Mouse (Mus musculus): ENCODE measurements at regions not wholly inside any gene's neighbourhood (a gene's known extent, or its start where the extent isn't known, plus 50 kb on each side); places are given as distances from the start of the nearest gene placed in this dataset.
"Not testable (repeated sequence)": the region's sequence is repeated elsewhere in the genome, so short reads cannot be mapped to it uniquely, and the experiment has no call there.

DNA sequence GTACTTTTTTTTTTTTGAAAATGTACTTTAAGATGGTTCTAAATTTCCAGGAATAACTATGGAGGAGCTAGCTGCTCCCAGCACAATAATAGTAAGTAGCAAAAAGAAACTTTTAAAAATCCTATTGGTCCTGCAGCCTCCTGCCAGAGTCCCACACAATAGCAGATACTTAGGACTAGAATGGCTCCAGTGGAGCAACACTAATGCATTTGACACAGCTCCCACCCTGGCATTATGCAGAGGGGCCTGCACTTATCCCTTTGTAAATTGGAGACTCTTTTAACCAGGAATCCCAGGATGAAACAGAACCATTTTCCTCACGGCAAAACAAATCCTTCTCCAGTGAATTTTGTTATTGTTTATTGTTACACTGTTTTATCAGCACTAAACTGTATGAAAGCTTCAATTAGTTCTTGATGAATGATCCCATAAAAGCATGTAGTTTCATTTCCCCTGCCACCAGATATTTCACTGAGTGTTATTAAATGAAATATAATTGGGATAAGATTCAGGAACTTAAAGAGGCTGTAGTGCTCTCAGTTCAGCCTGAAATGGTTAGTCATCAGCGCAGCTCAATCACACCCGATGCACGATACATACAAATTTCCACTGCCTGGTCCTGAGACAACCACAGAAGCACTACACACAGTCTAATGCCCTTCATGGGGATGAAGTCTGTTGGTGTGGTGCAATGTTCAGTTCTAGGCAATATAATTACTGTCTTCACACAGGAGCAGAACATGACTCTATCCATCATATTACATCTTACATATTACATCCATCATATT lies 708.6 kb upstream of the Mms22l start:
- DNase-seq (ENCODE audit: low spot score in 2 of 2), result no peak

DNA sequence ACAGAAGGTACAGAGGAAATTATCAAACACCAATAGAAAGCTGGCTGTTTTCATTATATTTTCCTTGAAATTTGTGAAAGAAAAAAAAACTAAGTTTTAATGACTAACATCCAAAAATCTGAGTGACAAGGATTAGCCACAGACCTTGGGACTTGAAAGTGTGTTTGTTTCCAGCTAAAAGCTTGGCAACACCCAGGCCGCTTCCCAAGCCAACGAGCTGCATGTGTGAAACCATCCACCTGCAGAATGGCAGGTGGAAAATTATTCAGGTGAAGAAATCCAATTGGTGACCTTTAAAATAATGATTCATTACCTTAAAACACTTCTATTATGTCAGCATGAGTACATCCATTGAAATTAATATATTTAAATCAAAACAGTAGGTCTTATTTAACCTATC lies 672.7 kb upstream of the Mms22l start:
- no peak for DNase-seq (ENCODE audit: low spot score in 2 of 2)

DNA sequence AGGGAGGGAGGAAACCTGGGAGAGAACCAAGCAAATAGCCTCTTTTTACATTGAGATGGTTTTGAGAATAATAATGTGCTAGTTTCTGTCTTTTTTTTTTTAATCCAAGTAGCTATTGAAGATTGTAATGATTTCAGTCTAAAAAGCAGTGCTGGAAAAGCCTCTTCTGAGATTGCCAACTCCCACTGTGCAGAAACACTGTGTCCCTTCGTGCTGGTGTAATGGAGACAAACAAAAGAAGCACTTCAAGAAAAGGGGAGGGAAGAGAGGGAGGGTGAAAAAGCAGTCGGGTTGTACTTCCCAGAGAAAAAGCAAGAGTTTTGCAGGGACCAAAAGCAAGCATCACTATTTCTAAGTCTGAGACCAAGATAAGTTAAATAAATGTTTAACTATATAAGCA lies 669.4 kb upstream of the Mms22l start:
- no peak for DNase-seq (ENCODE audit: low spot score in 2 of 2)

DNA sequence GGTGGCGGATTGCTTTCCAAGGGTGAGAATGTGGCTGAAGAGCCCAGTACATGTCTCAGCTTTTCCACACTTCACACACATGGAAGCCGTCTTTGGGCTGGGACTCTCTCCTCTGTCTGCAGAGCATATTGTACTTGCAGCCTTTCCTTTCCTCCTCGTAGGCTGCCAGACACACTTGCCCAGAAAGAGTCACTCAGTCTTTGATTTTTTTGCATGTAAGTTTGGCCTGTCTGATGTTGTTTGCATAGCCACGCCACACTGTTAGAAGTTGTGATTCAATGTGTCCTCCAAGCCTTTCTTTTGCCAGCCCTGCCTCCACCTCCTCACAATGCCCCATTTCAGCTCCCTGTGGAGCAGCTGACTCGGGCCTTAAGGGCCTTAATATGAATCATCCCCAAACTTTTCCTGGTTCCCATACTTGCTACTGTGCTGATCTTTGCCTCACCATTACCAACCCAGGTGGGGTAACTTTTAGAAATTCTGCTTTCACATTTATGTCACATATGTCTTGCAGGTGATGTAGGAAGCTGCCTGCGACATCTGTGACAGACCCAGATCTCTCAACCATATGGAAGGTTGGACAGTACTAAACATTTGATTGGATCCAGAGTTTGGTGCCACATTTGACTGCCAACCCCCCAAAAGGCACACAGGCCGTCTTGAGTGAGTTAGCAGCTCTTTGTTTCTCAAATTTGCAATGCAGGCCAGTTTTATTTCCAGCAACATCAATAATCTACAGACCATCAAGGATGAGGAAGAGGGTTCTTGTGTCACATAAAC lies 663.7 kb upstream of the Mms22l start:
- no peak for DNase-seq (ENCODE audit: low spot score in 2 of 2)

DNA sequence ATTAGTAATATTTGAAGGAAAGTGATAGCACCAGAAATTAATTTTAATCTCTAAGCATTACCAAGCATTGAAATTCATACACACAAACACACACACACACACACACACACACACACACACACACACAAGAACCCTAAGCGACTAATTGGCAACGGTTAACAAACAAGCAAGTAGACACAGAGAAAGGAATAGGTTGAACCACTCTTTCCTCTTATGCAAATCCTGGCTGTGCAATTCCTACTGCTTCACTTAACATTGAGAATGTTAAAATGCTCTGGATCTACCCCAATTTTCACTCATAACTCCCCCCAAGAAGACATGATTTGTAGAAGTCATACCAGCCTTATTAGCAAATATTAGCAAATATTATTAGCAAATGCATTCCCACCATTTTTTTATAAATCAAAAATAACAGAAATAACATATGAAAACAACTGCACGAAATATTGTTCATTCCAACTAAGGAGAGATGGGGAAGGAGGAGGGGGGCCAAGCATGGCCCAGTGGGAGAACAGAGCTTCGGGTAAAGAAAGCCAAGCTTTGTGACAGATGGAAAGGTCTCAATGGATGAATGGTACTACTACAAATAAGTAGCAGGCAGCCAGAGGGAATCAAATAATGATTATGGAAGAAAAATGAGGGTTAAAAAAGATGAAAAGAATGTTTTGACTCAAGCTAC lies 652.5 kb upstream of the Mms22l start:
- no peak for DNase-seq (ENCODE audit: low spot score in 2 of 2)

DNA sequence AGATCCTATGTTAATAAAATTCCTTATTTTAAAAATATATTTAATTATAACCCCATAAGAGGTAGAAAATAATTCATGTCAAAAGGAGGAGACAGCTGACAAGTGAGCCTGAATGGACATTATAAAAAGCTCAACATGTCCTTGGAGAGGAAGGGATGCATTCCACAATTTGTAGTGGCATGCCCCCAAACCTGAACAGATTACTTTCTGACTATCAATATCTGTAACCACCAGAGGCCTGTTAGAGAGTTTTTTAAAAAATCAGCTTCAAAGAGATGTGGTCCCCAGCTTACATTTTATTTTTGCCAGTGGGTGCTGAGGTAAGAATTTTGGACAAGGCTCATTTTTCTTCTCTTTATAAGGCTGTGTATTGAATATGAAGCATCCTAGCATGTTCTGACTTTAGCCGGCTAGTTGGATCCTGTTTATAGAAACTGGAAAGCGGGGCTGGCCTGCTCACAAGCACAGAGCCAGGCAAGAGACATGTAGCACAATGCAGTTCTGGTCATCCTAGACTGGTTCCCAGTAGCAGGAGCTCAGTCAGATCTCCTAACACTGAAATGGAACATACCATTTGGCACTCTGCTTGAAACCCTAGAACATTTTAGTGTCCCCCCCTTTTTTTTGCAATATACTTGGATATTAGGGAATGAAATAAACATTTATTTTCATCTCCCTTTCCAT lies 651.8 kb upstream of the Mms22l start:
- DNase-seq (ENCODE audit: low spot score in 2 of 2), result no peak

DNA sequence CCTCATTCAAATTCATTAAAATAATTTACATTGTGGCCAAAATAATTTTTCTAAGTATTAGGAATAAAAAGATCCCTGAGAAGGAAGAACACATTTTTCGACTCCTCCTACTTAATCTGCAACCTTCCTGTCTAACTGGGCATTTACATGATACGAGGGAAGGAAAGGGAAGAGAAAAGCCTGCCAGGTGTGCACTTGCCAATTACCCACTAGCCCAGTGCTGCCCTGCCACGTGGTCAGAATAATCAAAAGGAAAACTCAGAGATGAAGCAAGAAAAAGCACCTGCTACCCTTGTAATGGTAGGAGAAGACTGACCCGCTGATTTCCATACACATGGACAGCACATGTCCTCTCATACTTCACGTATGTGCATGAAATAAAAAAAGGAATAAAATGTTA lies 651.0 kb upstream of the Mms22l start:
- DNase-seq (ENCODE audit: low spot score in 2 of 2), result no peak

DNA sequence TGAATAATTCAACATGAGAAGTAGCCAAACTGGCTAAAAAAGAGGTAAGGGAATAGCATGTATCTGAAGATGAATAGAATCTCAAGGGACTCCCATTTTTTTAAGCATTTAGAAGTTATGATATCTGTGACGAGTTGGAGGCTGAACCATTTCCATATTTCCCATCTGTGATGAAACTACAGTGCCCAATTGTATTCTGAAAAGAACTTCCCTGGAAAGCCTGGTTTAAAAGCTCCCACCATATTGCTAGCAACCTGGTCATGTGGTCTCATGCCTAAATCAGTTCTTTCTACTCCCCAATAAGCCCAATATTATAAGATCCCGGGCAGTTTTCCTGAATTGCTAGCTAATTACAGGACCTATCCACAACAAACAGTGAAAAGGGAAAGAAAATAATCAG lies 645.6 kb upstream of the Mms22l start:
- DNase-seq (ENCODE audit: low spot score in 2 of 2), result no peak

DNA sequence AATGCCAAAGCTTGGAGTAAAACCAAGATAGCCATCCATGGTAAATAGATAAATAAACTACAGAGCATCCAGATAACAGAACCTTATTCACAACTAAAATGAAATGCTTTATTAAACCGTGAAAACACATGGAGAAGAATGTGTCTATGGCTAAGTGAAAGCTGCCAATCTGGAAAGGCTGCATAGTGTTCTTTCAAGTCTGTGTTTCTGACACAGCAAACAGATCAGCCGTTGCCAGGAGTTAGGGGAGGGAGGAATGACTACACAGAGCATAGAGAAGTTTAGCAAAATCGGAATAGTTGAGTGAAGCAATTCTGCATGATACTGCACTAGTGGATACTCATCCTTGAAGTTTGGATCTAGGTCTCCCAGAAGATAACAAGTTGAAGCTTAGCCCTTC lies 633.8 kb upstream of the Mms22l start:
- DNase-seq (ENCODE audit: low spot score in 2 of 2), result no peak

DNA sequence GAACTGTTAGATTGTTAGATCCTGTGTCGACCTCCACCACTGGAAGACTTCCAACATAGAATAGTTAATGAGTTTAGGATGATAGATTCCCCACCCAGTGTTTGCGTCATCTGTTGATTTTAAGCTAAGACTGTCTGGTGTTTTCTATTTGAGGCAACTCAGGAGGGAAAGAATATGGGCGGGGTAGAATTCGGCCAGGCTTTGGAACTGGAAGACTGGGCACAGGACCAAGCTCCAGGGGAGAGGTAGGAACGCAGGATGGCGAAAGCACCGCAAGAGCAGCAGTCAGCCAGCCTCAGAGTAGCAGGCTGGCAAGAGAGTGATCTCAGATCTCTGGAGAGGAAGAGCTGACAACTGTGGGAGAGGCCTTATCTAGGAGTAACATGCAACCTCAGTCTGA lies 616.2 kb upstream of the Mms22l start:
- DNase-seq (ENCODE audit: low spot score in 2 of 2), result no peak

DNA sequence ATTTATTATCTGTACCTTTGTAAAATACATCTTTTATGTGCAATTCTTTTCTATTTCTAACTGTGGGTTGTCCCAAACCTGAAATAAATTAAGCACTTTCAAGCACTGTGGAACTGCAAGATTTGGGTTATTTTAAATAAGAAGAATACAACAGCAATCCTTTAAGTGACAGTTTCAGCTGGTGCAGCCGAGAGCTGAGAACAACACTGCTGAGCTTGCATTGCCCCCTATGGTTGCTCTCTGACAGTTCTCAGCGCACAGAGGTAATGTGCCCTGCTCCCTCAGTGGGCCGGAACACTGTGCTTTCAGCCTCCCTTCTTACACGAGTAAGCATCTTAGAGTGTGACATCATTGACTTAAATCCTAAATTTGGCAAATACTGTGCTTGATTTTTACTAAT lies 582.9 kb upstream of the Mms22l start:
- no peak for DNase-seq (ENCODE audit: low spot score in 2 of 2)

DNA sequence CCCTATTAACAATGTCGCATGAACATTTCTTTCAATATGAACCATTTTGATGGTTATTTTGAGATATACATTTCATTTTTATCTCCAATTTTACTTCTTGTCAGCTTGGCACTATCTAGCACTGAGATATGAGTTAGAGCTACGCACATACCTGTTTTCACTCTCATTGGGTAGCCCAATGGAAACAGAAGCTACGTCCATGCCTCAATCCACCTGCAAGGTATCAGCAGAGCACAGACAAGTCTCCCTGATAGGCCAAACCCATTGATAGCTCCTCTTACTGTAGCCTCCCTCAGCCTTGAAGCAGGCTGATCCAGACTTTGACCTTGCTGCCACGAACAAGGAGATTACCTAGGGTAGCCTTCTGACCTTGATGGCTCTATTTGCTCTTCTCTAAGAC lies 582.4 kb upstream of the Mms22l start:
- DNase-seq (ENCODE audit: low spot score in 2 of 2), result no peak

DNA sequence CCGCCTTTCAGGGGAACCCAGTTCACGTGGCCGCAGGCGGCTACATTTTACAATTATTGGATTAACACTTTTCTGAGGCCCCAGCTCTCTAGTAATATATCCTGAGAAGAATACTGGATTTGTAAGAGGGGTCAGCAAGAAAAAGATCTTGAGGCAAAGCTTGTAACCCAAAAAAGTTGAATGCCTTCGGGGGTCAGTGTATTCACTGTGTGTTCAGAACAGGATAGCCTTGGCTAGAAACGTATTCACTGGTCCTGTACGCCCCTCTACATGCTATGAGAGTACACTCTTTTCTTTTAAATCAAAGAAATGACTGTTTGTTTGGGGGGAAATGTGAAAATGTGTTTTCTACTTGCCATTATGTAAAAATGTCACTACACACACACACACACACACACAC lies 581.8 kb upstream of the Mms22l start:
- DNase-seq (ENCODE audit: low spot score in 2 of 2), result no peak

DNA sequence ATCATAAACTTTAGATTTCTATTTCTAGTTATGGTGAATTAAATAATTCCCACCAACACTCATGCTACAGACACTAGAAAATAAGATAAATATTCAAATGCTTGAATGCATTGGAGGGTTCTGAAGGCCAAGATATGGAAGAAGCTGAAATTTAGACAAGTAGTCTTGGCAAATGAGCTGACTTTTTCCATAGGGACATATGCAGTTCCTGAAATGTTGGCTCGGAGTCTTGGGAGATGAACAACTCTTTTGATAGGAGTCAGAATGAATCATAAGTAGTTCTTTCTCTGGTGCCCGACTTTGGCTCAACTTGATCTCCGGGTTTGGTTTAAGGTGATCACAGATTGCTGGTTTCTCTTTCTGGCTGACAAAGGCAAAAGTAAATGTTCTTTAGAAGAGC lies 574.7 kb upstream of the Mms22l start:
- no peak for DNase-seq (ENCODE audit: low spot score in 2 of 2)

DNA sequence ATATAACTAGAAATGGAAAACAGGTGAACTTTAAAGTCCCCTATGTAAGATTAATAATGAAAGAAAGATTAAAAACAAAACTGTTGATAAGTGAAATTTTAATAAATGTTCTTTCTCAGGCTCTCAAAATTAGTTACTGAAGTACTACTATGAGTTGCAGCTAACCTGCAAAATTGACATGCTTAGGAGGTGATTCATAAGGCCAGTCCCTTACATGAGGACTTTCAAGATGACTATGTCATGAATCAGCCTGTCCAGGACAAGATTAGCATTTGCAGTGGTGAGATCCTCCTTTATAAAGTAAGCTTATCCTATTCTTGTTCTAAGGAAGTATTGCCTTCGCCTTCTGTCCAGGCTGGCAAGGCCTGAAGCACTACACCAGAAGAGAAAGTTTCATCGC lies 542.1 kb upstream of the Mms22l start:
- DNase-seq (ENCODE audit: low spot score in 2 of 2), result no peak

DNA sequence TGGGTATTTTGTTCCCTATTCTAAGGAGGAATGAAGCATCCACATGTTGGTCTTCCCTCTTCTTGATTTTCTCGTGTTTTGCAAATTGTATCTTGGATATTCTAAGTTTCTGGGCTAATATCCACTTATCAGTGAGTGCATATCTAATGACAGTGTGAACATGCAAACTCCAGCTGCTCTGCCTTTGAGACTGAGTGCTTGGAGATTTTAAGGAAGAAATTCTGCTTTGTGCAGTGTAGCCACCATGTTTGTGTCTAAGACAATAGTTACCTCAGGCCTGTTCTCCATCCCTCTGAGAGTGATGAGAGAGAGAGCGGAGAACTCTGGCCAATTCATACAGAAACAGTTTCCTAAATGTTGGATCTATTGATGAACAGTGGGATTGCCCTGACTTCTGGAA lies 514.1 kb upstream of the Mms22l start:
- DNase-seq (ENCODE audit: low spot score in 2 of 2), result not testable (repeated sequence)

DNA sequence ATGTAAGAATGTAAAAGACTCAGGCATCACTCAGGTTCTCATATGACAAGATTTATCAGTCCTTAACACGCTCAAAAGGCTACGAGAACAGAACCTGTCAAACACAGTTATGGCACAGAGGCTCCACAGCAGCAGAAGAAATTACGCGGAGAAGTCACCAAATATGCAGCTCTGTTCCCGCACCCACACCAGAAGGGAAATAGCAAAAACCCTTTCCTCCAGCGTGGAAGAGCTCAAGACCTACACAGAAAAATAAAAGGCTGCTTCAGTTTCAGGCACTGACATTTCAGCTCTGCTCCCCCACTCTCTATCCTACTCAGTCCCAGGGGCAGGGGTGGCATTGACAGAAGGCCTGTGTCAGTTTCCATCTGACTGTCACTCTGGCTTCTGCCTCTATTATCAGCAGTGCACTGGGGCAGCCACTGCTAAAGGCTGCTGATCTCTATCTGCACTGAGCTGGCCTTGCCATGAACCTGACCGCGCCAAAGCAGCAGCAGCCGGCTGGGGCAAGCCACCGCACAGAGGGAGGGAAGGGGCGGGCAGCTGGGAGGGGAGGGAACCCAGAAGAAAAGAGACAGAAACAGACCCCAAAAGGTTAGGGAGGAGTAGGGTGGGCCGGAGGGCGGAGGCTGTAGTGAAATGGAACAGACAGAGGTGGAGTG lies 513.3 kb upstream of the Mms22l start:
- DNase-seq (ENCODE audit: low spot score in 2 of 2), result no peak

DNA sequence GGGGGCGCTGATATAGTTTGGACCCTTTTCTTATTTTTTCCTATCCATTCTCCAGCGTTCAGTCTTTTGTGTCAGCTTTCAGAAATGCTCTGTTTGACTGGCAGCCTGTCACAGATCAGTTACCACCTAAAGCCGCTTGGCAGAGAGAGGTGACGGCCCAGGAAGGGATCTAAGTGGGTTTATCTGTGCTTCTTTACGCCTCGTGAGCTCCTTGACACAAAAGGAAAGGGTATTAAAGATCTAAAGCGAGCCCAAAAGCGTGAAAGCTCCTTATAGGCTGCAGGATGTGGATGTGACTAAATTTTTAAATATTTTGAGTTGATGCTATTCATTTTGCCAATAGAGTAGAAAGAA lies 512.8 kb upstream of the Mms22l start:
- DNase-seq (ENCODE audit: low spot score in 2 of 2), result no peak

DNA sequence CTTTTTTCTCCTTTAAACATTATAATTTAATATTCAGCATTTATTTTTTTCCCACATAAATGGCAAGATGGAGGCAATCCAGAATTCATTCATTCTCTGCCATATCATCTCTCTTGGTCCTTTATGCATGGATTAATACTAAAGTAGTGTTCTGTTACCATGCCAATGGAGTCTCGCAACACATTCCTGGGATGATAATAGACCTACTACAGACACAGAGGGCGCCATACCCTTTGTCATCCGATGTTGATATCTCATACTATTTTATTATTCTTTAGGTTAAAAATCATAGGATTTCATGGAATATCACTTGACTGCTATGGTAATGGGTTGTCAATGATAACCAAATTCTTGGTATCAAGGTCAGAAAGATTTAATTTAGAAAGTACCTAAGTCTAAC lies 512.2 kb upstream of the Mms22l start:
- DNase-seq (ENCODE audit: low spot score in 2 of 2), result no peak

DNA sequence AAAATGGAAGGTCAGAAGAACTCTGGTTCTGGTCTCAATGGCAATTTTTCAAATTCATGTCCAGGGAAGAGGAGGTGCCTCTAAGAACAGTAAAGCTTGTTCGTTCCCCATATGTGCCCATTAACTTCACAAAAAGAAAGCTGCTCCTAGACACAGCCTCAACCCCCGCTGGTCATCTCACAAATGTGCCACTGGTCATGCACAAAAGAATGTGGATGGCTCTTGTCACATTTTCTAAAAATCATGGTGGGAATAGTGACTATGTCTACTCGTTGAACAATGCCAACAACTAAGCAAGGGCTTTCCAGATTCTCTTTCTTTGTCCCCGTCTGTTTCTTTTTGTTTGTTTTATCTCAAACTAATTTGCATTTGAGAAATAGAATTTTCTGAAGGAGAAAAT lies 510.3 kb upstream of the Mms22l start:
- no peak for DNase-seq (ENCODE audit: low spot score in 2 of 2)

DNA sequence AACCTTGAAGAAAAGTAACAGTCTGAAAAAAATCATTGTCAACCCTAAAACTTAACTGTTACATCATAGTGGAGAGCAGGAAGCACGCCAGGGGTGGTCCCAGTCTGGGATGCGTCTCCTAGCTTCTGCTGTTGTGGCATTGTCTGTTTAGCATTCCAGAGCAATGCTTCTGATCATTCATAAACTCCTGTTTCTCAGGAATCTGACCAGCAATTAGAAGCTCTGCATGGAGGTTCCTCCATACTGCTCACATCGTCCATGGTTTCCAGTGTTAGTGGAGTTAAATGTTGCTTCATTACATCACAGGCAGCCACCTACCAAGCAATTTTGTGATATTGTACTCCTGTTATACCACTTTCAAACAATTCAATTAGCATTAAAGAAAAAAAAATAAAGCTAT lies 502.4 kb upstream of the Mms22l start:
- no peak for DNase-seq (ENCODE audit: low spot score in 2 of 2)
